ENCODE assay signal across 21 mouse cellular contexts in the genomic region with DNA sequence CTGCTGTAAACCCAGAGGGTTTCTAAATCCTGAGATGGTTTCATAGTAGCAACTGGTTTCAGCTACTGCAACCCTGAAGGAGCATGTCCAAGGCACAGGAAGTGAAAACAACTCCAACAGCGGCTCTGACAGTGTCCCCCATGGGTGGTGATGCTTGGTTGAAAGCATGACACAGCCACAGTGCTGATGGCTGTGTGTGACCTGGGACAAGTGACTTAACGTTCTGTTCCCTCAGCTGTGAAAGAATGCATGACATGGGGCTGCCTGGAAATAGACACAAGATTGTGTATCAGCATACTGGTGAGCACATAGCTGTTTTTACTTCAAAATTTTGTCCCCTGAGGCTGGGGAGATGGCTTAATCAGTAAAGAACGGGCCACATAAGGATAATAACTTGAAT. TPM values are rescaled to one million over a fixed set of nuclear protein-coding genes. Genes with fewer than 3 reads are reported as not detected.
DNase-seq lines count a peak whose midpoint lies in the region; ATAC-seq and TF ChIP-seq lines count a peak whose summit lies in the region.
"Had no signal": no experiment of that assay in that cellular context is flagged by ENCODE, and none has a peak within 500 bp of the region (broad histone marks: within the 10 kb centered on the region; RNA-seq: fewer than 3 reads in every experiment).

No protein-coding gene starts in this region.

- H3K4me3 ChIP-seq in heart, embryonic 12.5 days: no peak overlapping the region
- H3K4me3 ChIP-seq in CH12.LX (replicated peaks in 1 of 3; ENCODE audit: low read depth in 2 of 3, low read length in 2 of 3, poor library complexity in 1 of 3): no peak overlapping the region
- H3K4me3 ChIP-seq: embryonic facial prominence, embryonic 10.5 days; forebrain, embryonic 13.5 days; hindbrain, embryonic 10.5 days; intestine, embryonic 15.5 days had no signal

- no peaks in the 10 kb centered on the region for H3K27me3 ChIP-seq in heart, embryonic 12.5 days (replicated peaks)
- no peaks in the 10 kb centered on the region for H3K27me3 ChIP-seq in CH12.LX (replicated peaks)
- H3K27me3 ChIP-seq: forebrain, embryonic 13.5 days; intestine, embryonic 15.5 days had no signal

- no peak overlapping the region for H3K9ac ChIP-seq in heart, embryonic 12.5 days
- no peak overlapping the region for H3K9ac ChIP-seq in CH12.LX (ENCODE audit: insufficient read depth, low read depth)
- H3K9ac ChIP-seq: forebrain, embryonic 13.5 days; forebrain, postnatal 0 days; hindbrain, embryonic 14.5 days; intestine, embryonic 15.5 days had no signal

- TF ChIP-seq RAD21 in CH12.LX (IDR thresholded peaks at IDR 0.05; ENCODE audit: low read depth, low read length): no peak

- no peaks in the 10 kb centered on the region for H3K9me3 ChIP-seq in heart, embryonic 12.5 days (replicated peaks)
- no peaks in the 10 kb centered on the region for H3K9me3 ChIP-seq in CH12.LX (replicated peaks; ENCODE audit: low read length)
- H3K9me3 ChIP-seq: embryonic facial prominence, embryonic 10.5 days; forebrain, embryonic 13.5 days; hindbrain, embryonic 10.5 days; intestine, embryonic 15.5 days had no signal

- no peaks in the 10 kb centered on the region for H3K4me1 ChIP-seq in heart, embryonic 12.5 days (replicated peaks)
- peaks cover 0 to 17% of the 10 kb centered on the region in 2 experiments; a peak in 2 of 4 replicates for H3K4me1 ChIP-seq in CH12.LX (ENCODE audit: control insufficient read depth in 1 of 2, insufficient read depth in 2 of 2)
- H3K4me1 ChIP-seq: embryonic facial prominence, embryonic 10.5 days; forebrain, embryonic 13.5 days; hindbrain, embryonic 10.5 days; intestine, embryonic 15.5 days had no signal

- no peak for TF ChIP-seq EP300 in CH12.LX (IDR thresholded peaks at IDR 0.05; ENCODE audit: low read length)

- no peaks in the 10 kb centered on the region for H3K36me3 ChIP-seq in heart, embryonic 12.5 days
- H3K36me3 ChIP-seq in CH12.LX (replicated peaks in 1 of 2; ENCODE audit: control insufficient read depth in 1 of 2, insufficient read depth in 1 of 2, low read length in 1 of 2): no peaks in the 10 kb centered on the region
- H3K36me3 ChIP-seq: embryonic facial prominence, embryonic 10.5 days; intestine, embryonic 15.5 days had no signal

- 49% methylated on average over 3 of the region's 3 CpGs for WGBS in heart, embryonic 12.5 days

- no peak overlapping the region for H3K4me2 ChIP-seq in heart, embryonic 12.5 days
- no peak overlapping the region for H3K4me2 ChIP-seq in CH12.LX (ENCODE audit: insufficient read depth, low read depth, poor library complexity, severe bottlenecking)
- H3K4me2 ChIP-seq: forebrain, embryonic 13.5 days; heart, embryonic 11.5 days; hindbrain, embryonic 14.5 days; intestine, embryonic 15.5 days had no signal

- in situ Hi-C loops in CH12.LX (cut with MboI; ENCODE audit: low pct_ligation_motif_present, low pct_unique_long_range_greater_than_20kb, low sequenced_read_pairs): no loop called here

- ATAC-seq in heart, embryonic 12.5 days (ENCODE audit: insufficient number of reproducible peaks, low FRiP score): no peak
- ATAC-seq in megakaryocyte progenitor cell, adult 5-6 weeks (replicated peaks; ENCODE audit: poor library complexity): peak; percentile 42
- ATAC-seq: CD4-positive, CD25-positive, alpha-beta regulatory T cell, adult 4 months; forebrain, embryonic 13.5 days; forebrain, postnatal 0 days; intestine, embryonic 15.5 days had no signal

- dilution Hi-C loops in CH12.LX (cut with MboI; ENCODE audit: extremely low pct_ligation_motif_present, extremely low pct_unique_long_range_greater_than_20kb, low sequenced_read_pairs): no loop called here

- DNase-seq in gastrocnemius, adult 18-20 months (ENCODE audit: low spot score): peak; percentile 17
- DNase-seq in gastrocnemius, postnatal 10 days: no peak
- DNase-seq in heart, adult 18-20 months: peak; percentile 47 to 64
- DNase-seq in CH12.LX (ENCODE audit: extremely low read depth): no peak
- no peak for DNase-seq in lung, adult 18-20 months
- DNase-seq: adrenal gland, postnatal 10 days; B cell, adult 2 months; cerebellum, adult 18-20 months; cerebellum, adult 9-11 months; cerebellum, postnatal 36 days; forebrain, postnatal 0 days; kidney, adult 18-20 months had no signal

- no peak for TF ChIP-seq CTCF in CH12.LX (conservative IDR thresholded peaks at IDR 0.05 in 1 of 2, IDR thresholded peaks at IDR 0.05 in 1 of 2; ENCODE audit: low read depth in 2 of 2, low read length in 2 of 2)

- no peaks in the 10 kb centered on the region for H3K79me2 ChIP-seq in CH12.LX (replicated peaks; ENCODE audit: control insufficient read depth, extremely low read depth, insufficient read depth, poor library complexity, severe bottlenecking)

- TF ChIP-seq POLR2A in CH12.LX (IDR thresholded peaks at IDR 0.05; ENCODE audit: low read depth, low read length): no peak

- no peak overlapping the region for H3K27ac ChIP-seq in heart, embryonic 12.5 days (ENCODE audit: poor library complexity, severe bottlenecking)
- no peak overlapping the region for H3K27ac ChIP-seq in CH12.LX (ENCODE audit: insufficient read depth, low read depth)
- H3K27ac ChIP-seq: embryonic facial prominence, embryonic 10.5 days; forebrain, embryonic 13.5 days; hindbrain, embryonic 10.5 days; hindbrain, embryonic 14.5 days; intestine, embryonic 15.5 days had no signal

TF ChIP-seq in CH12.LX, 34 proteins besides CTCF, POLR2A, EP300 and RAD21:
- TF ChIP-seq BHLHE40 (IDR thresholded peaks at IDR 0.05; ENCODE audit: low read depth, low read length) (0 out of 2 replicates have a peak, but pooled peaks have one; percentile 11), ETS1 (conservative IDR thresholded peaks at IDR 0.05; ENCODE audit: low read depth, low read length) (no peak)

RNA-seq across cellular contexts. Expression of a gene that starts 13.3 kb away (rescaled TPM):
- total RNA-seq in gastrocnemius, adult 18-20 months (2021): 10 to 100 TPM; 19.3 to 20.4 TPM
- total RNA-seq in gastrocnemius, postnatal 10 days (2021): 10 to 100 TPM; 21.1 to 23.0 TPM
- total RNA-seq in heart, adult 18-20 months (2021): 10 to 100 TPM; 62.2 to 67.1 TPM
- polyA plus RNA-seq in heart, embryonic 12.5 days (2016; fragmentation: Nextera tagmentation; extraction: Ambion mirVana): 29.3 and 32.5 TPM in 2 replicates
- total RNA-seq in CH12.LX (2012; rRNA removed) (24.5 and 29.0 TPM in 2 replicates), CH12.LX (2014; rRNA removed) (35.6 and 39.3 TPM in 2 replicates)
- polyA plus RNA-seq in CH12.LX (2012; ENCODE audit: insufficient read length, low read depth): 25.8 and 29.3 TPM in 2 replicates
- total RNA-seq in megakaryocyte progenitor cell, adult 5-6 weeks (2015): 33.7 and 36.6 TPM in 2 replicates
- 71.2 and 73.6 TPM in 2 replicates for total RNA-seq in megakaryocyte progenitor cell, adult 5-6 weeks (2017)

RNA-seq across cellular contexts. Expression of a gene that starts 46.6 kb away (rescaled TPM):
- 10 to 100 TPM; 19.9 to 26.2 TPM for total RNA-seq in gastrocnemius, adult 18-20 months (2021)
- 10 to 100 TPM; 18.0 to 22.1 TPM for total RNA-seq in gastrocnemius, postnatal 10 days (2021)
- 100 to 1,000 TPM; 261 to 288 TPM for total RNA-seq in heart, adult 18-20 months (2021)
- polyA plus RNA-seq in heart, embryonic 12.5 days (2016; fragmentation: Nextera tagmentation; extraction: Ambion mirVana): 11.1 and 12.7 TPM in 2 replicates
- 1.7 and 1.9 TPM in 2 replicates for total RNA-seq in CH12.LX (2012; rRNA removed)
- 0.35 and 0.39 TPM in 2 replicates for total RNA-seq in CH12.LX (2014; rRNA removed)
- polyA plus RNA-seq in CH12.LX (2012; ENCODE audit: insufficient read length, low read depth): 0.44 and 0.76 TPM in 2 replicates
- total RNA-seq in megakaryocyte progenitor cell, adult 5-6 weeks (2015): 9.7 and 18.1 TPM in 2 replicates
- 15.4 and 20.7 TPM in 2 replicates for total RNA-seq in megakaryocyte progenitor cell, adult 5-6 weeks (2017)

RNA-seq across cellular contexts. Expression of a gene that starts 51.5 kb away (rescaled TPM):
- total RNA-seq in gastrocnemius, adult 18-20 months (2021): not detected
- not detected for total RNA-seq in gastrocnemius, postnatal 10 days (2021)
- total RNA-seq in heart, adult 18-20 months (2021): under 1 TPM; 0.27 to 0.49 TPM
- polyA plus RNA-seq in heart, embryonic 12.5 days (2016; fragmentation: Nextera tagmentation; extraction: Ambion mirVana): 0.19 and 0.34 TPM in 2 replicates
- total RNA-seq in CH12.LX (2012; rRNA removed) (12.8 and 15.9 TPM in 2 replicates), CH12.LX (2014; rRNA removed) (30.7 and 31.7 TPM in 2 replicates)
- 42.0 and 48.8 TPM in 2 replicates for polyA plus RNA-seq in CH12.LX (2012; ENCODE audit: insufficient read length, low read depth)
- 422 and 485 TPM in 2 replicates for total RNA-seq in megakaryocyte progenitor cell, adult 5-6 weeks (2015)
- 323 and 389 TPM in 2 replicates for total RNA-seq in megakaryocyte progenitor cell, adult 5-6 weeks (2017)
- total RNA-seq: forebrain, postnatal 0 days had no signal
- polyA plus RNA-seq: embryonic facial prominence, embryonic 10.5 days had no signal

Comparison
In these comparisons a context has a peak if more than half of its experiments do, and no peak if none do; other contexts are left out.
1. DNase-seq: peak in gastrocnemius, adult 18-20 months (single experiment) and heart, adult 18-20 months (2 of 2); none in gastrocnemius, postnatal 10 days (single experiment), CH12.LX (single experiment) and lung, adult 18-20 months (0 of 2).
2. RNA of a gene that starts 46.6 kb away (total RNA-seq): 261 to 288 TPM in heart, adult 18-20 months; 19.9 to 26.2 TPM in gastrocnemius, adult 18-20 months, 18.0 to 22.1 TPM in gastrocnemius, postnatal 10 days, 9.7 to 20.7 TPM in megakaryocyte progenitor cell, adult 5-6 weeks and 0.35 to 1.9 TPM in CH12.LX; every median in the first group is over 4 times any median in the second.
3. RNA of a gene that starts 51.5 kb away (total RNA-seq): 323 to 485 TPM in megakaryocyte progenitor cell, adult 5-6 weeks; 12.8 to 31.7 TPM in CH12.LX, 0.27 to 0.49 TPM in heart, adult 18-20 months, not detected in gastrocnemius, postnatal 10 days and not detected in gastrocnemius, adult 18-20 months; every median in the first group is over 4 times any median in the second.